Mouse (Mus musculus) layer of hippocampus, postnatal 25 days (tissue): Measurements from ENCODE around the gene Psmd11. TPM values are rescaled to one million over a fixed set of nuclear protein-coding genes. Genes with fewer than 3 reads are reported as not detected.

Experiments
- DNase-seq, 2 experiments: peaks; one replicate each; pipeline ENCODE4 v3.0.0; 2022; ENCODE audit warnings: mixed read lengths in 2 of 2, low spot score in 1 of 2; ENCODE audit errors: extremely low spot score in 1 of 2
- total RNA-seq, 2 experiments: library from RNA; stranded (reverse); gene quantifications; 2 replicates each; pipeline ENCODE4 v1.2.3; 2021

Psmd11 gene
- total RNA-seq, 2 experiments from 2014 or later: 91.5 to 93.1 TPM

DNA sequence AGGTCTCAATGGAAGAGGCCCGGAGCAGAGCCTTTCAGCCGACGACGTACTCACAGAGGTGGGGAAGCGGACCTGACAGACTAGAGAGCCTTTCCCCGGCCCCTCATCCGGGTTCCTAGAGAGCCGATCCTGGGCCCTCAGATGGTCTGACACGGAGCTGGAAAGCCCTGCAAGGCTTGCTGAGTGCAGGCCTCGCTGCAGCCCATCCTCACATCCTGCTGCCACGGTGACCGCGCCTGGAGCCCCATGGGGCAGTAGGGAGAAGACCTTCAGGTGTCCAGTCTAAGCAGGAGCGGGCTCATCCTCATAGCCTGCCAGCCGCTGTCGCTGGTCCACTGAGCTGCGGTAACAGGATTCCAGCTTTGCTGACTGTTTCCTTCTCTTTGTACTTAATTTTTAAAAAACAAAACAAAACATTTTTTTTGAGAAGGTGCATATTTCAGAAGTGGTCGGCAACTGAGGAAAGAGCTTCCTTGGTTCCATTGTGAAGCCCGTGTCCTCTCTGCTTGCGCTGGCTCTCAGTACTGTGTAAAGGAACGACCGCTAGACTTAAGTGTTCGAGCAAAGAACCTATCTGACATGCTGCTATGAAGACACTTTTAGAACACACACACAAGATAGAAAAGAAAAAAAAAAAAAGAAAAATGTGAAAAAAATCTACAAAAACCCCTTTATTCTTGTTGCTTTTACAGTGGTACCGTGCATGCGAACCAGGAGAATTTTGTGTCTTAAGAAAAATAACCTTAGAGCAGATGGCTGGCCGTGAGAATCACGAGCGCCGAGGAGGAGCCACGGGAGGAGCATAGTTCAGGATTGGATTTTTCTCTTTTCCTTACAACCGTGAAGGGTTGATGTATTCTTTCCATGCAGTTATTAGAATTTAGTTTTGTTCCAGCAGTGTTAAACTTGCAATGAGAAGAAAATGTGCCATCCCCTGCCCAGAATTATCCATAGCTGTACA lies 51.8 kb downstream of the Psmd11 start:
- peak in 1 of 2 experiments; percentile 44 for DNase-seq

DNA sequence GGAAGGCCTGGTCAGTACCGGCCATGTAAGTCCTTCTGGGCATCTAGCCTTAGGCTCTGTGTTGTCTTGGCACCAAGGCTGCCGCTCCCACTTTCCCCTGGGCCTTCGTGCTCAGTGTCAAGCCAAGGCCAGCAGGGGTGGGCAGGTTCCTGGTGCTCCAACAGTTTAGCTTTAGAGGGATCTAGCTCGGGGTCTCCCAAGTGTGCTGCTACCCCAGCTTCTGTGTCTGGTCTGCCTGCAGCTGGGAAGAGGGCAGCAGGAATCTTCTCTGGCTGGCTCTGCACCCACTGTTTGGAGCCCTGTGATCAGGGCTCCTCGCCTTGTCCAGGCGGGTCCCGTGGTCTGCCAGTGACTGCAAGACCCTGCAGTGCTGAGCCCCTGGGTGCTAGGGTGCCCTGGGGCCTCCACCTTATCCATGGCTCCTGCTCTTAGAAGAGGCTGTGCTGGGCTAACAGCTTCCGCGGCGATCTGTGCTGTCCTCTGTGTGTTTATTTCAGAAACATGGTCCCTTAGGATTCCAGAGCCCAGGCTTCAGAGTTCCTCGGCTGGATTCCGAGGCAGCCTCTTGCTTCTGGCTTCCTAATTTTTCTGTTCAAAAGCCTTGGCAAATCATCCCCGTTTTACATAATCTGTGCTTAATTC lies 53.1 kb downstream of the Psmd11 start:
- DNase-seq: peak in 1 of 2 experiments; percentile 48

GRCm38 (mm10) chr11:80482347-80482746 lies 53.9 kb downstream of the Psmd11 start:
- DNase-seq: no peak

DNA sequence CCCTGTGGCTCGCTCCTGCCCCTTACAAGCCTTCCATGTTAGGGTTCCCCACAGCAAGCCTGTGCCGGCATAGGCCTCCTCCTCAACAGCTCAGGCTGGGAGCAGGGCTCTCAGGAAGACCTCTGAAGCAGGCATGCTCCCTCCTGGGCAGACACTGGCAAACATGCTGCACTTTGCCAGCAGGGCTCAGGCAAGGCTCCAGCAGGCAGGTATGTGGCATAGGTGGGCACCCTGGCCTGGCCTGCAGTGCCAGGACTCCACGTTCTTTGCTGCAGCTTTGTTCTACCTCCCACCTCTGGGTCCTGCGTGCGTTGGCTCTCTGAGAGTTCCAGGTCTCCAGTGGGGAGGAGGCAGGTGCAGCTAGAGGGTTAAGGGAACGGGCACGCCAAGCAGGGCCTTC lies 54.5 kb downstream of the Psmd11 start:
- DNase-seq: peak in 1 of 2 experiments; percentile 36

DNA sequence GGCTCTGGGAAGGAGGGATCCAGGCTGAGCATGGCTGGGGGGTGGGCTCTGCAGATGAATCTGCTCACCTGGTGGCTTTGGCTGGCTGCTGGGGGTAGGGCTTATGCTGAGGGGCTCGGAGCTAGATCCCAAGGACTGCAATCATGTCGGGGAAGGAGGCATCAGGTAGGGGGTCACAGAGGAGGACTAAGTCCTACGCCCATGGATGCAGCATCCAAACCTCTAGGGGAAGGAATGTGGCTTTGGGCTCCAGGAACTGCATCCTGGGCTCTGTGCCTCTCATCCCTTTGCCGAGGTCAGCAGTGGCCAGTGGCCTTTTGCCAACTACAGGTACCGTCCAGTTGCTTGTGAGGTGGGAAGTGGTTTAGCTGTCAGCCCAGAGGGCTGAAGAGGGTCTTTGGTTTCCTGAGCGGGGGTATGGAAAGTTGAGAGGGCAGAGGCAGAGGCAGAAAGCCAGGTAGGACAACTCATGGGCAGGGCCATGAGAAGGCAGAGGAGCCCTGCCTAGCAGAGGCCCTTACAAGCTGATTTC lies 55.2 kb downstream of the Psmd11 start:
- DNase-seq: peak in 1 of 2 experiments; percentile 14

- DNase-seq: peak in 1 of 2 experiments; percentile 72
These were observed 55.9 kb downstream of the Psmd11 start for GRCm38 (mm10) chr11:80484191-80484791.

DNA sequence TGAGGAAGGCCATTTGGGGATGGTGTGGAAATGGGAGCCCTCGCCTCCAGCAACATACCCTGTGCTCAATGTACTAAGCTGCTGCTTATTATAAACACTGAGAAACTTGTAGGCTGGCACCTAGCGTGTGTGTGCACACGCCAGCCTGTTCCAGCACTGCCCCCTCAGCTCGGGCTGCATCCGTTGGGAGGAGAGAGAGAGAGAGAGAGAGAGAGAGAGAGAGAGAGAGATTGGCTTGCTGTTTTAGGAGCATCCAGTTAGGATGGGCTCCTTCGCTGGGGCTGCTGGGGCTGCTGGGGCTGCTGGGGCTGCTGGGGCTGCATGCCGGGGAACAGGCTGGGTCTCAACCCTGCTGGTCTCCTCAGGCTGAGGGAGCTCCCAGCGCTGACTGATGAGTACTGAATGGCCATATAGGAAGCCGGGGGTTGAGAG lies 56.7 kb downstream of the Psmd11 start:
- DNase-seq: no peak

DNA sequence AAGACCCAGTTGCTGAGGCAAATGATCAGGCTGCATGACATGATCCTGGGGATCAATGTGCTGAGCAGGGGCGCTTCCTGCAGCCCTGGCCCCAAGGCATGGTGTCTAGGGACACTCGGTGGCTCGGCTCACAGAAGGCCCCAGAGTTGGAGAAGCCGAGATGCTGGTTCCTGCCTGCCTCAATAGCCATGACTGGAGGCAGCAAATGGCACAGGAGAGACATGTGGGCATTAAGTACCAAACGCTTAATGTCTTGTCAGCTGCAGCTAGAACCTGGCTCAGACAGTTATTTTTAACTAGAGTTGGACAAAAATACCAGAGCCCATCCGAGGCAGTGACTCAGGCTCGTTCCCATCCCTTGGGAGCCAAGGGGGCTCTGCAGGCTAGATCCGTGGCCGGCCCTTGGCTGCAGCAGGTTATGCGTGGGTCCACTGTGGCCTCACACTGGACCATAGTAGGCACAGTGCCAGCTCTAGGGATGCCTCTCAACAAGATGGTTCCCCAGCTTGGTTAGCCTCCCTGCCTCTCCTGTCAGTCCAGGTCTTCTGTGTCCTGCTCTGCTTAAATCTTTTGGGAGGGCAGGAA lies 57.3 kb downstream of the Psmd11 start:
- DNase-seq: peak in 1 of 2 experiments; percentile 37

GRCm38 (mm10) chr11:80487904-80488587 lies 59.6 kb downstream of the Psmd11 start:
- no peak for DNase-seq

DNA sequence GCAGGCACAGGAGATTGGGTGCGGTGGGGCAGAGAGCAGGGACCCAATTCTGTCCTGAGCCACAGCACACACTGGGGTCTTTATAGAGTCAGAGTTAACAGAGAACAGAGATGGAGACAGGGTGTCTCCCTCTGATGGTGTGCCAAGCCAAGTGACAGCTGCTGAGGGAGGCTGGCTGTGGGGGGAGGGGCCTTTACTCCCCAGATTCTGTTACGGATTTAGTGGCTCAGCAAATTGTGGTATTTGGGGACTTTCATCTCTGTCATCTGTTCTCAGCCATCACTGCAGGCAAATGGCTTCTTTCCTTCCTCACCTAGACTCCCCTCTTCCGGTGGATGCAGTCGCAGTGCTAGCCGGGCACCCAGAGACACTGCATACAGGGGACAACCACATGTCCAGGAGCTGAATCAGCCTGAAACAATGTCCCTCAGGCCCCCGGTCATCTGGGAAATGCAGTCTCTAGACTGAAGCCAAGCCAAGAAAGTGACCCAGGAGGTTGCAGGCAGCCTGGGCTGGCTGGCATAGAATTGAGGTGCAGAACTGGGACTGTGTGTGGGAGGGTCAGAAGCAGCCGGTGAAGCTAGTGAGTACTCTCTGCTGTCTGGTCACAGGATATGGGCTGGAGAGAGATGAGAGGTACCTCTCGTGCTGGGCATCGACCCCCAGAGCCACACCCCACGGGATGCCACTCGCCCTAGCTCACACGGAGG lies 60.9 kb downstream of the Psmd11 start:
- peak in 1 of 2 experiments; percentile 41 for DNase-seq

DNA sequence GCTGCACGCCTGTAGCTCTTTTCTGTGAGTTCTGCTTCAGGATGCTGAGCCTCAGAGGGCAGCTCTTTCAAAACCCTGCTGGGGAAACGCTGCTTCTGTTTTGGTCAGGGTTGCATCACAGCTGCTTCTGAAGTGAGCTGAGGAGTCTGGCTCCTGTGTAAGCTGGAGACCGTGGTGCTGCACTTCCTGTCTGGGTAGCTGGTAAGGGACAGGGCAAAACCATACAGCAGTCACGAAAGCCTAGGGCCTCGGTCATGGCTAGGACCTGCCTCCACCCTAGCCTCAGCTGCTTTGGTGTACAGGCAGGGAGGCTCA lies 61.4 kb downstream of the Psmd11 start:
- DNase-seq: no peak

DNA sequence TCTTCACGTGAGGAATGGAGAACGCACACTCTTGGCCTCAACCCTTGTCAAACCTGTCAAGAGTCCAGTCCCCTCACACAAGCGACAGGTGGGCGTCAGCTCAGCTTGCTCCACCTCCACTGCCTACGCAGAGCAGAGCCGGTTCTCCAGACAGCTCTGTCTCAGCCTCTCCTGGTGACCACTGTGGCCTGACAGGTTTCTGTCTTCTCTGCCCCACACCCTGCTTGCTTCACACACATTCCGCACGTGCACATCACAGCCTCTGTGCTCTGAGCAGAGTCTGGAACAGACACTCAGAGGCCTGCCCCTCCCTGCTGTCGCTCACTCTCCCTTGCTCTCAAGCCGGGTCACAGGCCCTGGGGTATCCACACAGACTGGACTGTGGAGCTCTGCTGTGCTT lies 62.4 kb downstream of the Psmd11 start:
- DNase-seq: no peak

DNA sequence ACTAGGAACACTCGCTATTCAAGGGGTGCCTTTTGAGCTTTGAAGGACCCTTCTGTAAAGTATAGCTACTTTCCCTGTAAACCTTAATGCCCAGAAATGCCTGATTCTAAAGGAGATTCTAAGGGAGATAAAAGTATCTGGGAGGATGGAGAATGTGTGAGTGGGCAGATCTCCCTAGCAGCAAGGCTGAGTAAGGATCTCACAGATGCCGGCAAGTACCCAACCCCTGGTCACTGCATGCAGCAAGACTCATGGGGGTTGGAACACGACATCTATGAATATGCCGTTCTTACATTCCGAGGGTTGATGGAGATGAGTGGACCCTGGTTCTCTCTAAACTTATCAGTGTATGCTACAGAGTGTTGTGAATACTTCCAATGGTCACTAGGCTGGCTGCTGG lies 64.8 kb downstream of the Psmd11 start:
- no peak for DNase-seq

DNA sequence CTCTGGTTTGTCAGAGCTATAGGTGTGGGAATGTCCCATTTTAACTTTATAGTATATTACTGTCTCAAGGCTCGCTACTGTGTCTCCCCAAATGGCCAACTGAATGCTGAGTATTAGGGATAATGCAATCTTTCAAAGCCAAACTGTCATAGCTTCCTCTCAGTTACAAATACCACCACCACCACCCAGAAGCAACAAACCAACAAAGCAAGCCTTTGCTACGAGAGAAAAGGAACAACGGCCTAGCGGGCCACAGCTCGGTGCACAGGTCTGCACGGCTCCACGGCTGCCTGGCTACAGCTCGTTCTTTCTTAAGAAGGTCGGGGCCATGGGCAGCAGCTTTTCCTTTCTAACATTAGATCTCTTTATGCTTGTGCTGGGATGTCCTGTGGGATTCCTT lies 66.4 kb downstream of the Psmd11 start:
- no peak for DNase-seq

DNA sequence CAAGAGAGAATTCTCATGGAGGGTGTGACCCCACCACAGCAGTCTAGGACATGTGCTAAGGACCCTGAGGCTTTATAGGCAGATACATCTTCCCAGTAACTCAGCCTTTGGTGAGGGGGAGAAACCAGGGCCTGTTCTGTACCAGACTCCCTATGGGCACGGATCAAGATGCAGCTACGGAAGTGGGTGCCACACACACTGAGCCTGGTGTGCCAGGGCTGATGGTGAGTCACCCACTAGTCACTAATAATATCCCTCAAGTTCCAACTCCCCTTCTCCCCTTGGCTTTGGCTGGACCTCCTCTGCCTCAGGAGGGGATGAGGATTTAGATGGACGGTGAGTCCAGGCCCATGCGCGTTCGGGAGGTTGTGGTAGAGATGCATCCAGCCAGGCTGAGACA lies 67.6 kb downstream of the Psmd11 start:
- DNase-seq: no peak

DNA sequence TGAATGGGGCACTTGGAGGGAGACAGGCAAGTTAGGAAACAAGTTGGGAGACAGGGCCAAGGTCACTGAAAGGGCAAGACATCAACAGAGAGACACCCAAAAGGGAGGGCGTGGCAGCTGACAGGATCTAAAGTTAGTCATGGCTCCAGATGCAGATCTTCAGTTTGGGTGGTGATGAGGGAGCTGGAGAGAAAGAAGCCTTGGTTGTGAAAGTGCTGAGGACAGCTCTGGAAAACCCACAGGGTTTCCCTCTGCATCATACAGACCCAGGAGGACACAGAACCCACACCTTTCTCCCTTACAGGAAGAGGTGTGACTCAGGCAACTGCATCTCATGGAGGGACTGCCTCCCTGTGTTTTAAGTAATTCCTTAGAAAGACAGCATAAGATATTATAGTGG lies 68.2 kb downstream of the Psmd11 start:
- no peak for DNase-seq

- DNase-seq: no peak
These were observed 69.0 kb downstream of the Psmd11 start for GRCm38 (mm10) chr11:80497225-80497919.

DNA sequence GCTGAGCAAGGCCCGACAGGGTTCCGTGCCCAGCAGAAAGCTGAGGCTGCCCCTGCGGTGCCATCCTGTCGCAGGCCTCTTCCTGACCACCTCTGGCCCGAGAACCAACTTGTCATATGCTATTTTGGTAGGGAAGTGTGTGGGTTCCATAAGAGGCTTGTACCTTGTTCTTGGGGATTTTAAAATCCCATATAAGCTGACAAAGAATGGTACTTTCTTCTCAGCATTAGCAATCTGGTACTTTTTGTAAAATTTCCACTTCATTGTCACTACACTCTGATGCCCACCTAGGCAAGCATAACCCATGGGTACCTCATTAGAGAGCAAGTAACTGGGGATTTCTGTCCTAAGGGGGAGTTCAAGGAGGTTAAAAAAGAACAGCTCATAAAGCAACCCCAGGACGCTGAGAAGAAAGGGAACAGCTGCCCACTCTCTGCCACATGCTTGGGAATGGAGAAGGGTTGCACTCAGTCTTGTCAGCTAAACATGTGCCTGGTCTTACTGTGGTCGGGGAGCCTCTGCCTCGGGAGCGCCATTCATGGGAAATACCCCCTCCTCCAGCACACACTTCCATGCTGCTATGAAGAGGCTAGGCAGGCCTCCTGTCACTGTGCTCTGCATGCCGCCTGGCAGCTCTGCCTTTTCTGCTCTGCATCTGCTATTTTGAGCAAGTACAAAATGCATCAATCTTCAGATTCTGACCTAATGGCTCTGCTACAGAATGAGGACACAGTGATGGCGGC lies 70.1 kb downstream of the Psmd11 start:
- no peak for DNase-seq
